8 mouse cellular contexts compared by ENCODE assay signal in the genomic region with DNA sequence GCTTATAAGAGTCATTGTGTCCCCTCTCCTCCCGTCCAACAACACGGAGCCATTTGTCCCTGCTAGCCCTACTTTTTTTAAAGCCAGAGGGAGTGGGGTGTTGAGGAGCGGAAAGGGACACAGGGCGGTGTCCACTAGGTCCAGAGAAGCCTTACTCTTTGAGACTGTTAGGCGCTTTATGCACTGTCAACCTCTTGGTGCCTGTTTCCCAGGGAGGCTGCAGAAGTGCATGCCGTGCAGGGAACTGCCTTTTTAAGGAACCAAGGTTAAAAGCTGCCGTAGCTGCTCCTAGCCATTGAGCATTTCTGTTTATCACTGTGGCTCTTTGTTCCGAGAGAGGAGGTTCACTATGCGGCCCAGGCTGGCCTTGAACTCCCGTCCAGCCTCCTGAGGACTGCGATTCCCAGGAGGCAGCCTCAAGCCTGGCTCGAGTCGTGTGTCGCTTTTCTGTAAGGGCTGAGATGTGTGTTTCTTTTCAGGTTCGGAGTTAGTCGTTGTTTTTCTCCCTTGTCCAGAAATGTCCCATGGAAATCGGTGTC. TPM values are rescaled to one million over a fixed set of nuclear protein-coding genes. Genes with fewer than 3 reads are reported as not detected.
DNase-seq lines count a peak whose midpoint lies in the region; ATAC-seq and TF ChIP-seq lines count a peak whose summit lies in the region.

No protein-coding gene starts in this region.

- H3K36me3 ChIP-seq in E14TG2a.4 (ENCODE audit: insufficient read depth, low read length) = peaks cover 48% of the 10 kb centered on the region
- 0 out of 2 replicates have a peak, but pooled peaks cover 4% of the 10 kb centered on the region for H3K36me3 ChIP-seq in forebrain, embryonic 16.5 days (ENCODE audit: control insufficient read depth, insufficient read depth)
- H3K36me3 ChIP-seq in liver, embryonic 16.5 days (ENCODE audit: control insufficient read depth, insufficient read depth) = no peaks in the 10 kb centered on the region; the same call in 1 of the 2 replicates

- ATAC-seq in forebrain, embryonic 16.5 days = no peak
- no peak for ATAC-seq in liver, embryonic 16.5 days (ENCODE audit: low read depth)

- H3K4me2 ChIP-seq in forebrain, embryonic 16.5 days (ENCODE audit: low read length) = peak overlapping the region; percentile 79
- peak overlapping the region; percentile 88 for H3K4me2 ChIP-seq in liver, embryonic 16.5 days (ENCODE audit: low read depth, low read length)

- TF ChIP-seq POLR2A in cerebellum, adult 2 months (IDR thresholded peaks at IDR 0.05; ENCODE audit: borderline replicate concordance, insufficient read depth, low read length) = no peak

- H3K9ac ChIP-seq in forebrain, embryonic 16.5 days (replicated peaks; ENCODE audit: low read depth, low read length) = peak overlapping the region; percentile 100
- H3K9ac ChIP-seq in liver, embryonic 16.5 days (ENCODE audit: low read depth, low read length) = 0 out of 2 replicates have a peak overlapping the region, but pooled peaks have one; percentile 6

- no peaks in the 10 kb centered on the region for H3K27me3 ChIP-seq in cerebellum, adult 2 months (ENCODE audit: control insufficient read depth, insufficient read depth, low read length)
- H3K27me3 ChIP-seq in E14TG2a.4 (ENCODE audit: insufficient read depth, low read length) = peaks cover 2% of the 10 kb centered on the region
- no peaks in the 10 kb centered on the region for H3K27me3 ChIP-seq in forebrain, embryonic 16.5 days (replicated peaks; ENCODE audit: control insufficient read depth, insufficient read depth, low read length)
- no peaks in the 10 kb centered on the region for H3K27me3 ChIP-seq in liver, embryonic 16.5 days (ENCODE audit: control insufficient read depth, insufficient read depth, low read depth, low read length)

- no peak for TF ChIP-seq CTCF in cerebellum, adult 2 months (IDR thresholded peaks at IDR 0.05; ENCODE audit: borderline replicate concordance, insufficient read depth, low read depth, low read length)
- TF ChIP-seq CTCF in E14TG2a.4 (conservative IDR thresholded peaks at IDR 0.05; ENCODE audit: low read length) = no peak

- H3K4me3 ChIP-seq in cerebellum, adult 2 months (replicated peaks; ENCODE audit: insufficient read depth, low read depth, low read length) = peak overlapping the region; percentile 88
- H3K4me3 ChIP-seq in E14TG2a.4 (replicated peaks; ENCODE audit: low read length) = peak overlapping the region; percentile 97
- H3K4me3 ChIP-seq in forebrain, embryonic 16.5 days (replicated peaks; ENCODE audit: low read length) = peak overlapping the region; percentile 99
- H3K4me3 ChIP-seq in liver, embryonic 16.5 days (ENCODE audit: low read depth, low read length) = peak overlapping the region; percentile 79

- 21% methylated on average over 17 of the region's 17 CpGs for WGBS in cerebellum, adult 2 months
- WGBS in forebrain, embryonic 16.5 days = 37% methylated on average over 17 of the region's 17 CpGs
- WGBS in liver, embryonic 16.5 days (ENCODE audit: insufficient replicate concordance) = 55% methylated on average over 17 of the region's 17 CpGs

- DNase-seq in cerebellum, adult 2 months = no peak
- DNase-seq in cerebellum, adult 11-12 months = no peak
- no peak for DNase-seq in retina, postnatal 1 day
- no peak for DNase-seq in layer of hippocampus, adult 8-10 months (ENCODE audit: low spot score in 2 of 2)
- no peak for DNase-seq in layer of hippocampus, adult 18-20 months (ENCODE audit: low spot score in 2 of 2)

- H3K27ac ChIP-seq in cerebellum, adult 2 months (ENCODE audit: insufficient read depth, low read length) = no peak overlapping the region
- H3K27ac ChIP-seq in forebrain, embryonic 16.5 days (ENCODE audit: low read length) = peak overlapping the region; percentile 89; the same call in 1 of the 2 replicates
- H3K27ac ChIP-seq in liver, embryonic 16.5 days (ENCODE audit: low read length) = peak overlapping the region; percentile 35; the same call in 1 of the 2 replicates

- H3K4me1 ChIP-seq in cerebellum, adult 2 months (ENCODE audit: control insufficient read depth, insufficient read depth, low read length) = peaks cover 6% of the 10 kb centered on the region; the same call in 1 of the 2 replicates
- peaks cover 36% of the 10 kb centered on the region for H3K4me1 ChIP-seq in E14TG2a.4 (replicated peaks; ENCODE audit: low read depth, low read length)
- H3K4me1 ChIP-seq in forebrain, embryonic 16.5 days (replicated peaks; ENCODE audit: control insufficient read depth, insufficient read depth, low read length) = peaks cover 26% of the 10 kb centered on the region
- peaks cover 7% of the 10 kb centered on the region for H3K4me1 ChIP-seq in liver, embryonic 16.5 days (ENCODE audit: control insufficient read depth, low read depth, low read length)

- no peaks in the 10 kb centered on the region for H3K9me3 ChIP-seq in E14TG2a.4 (ENCODE audit: low read length)
- no peaks in the 10 kb centered on the region for H3K9me3 ChIP-seq in forebrain, embryonic 16.5 days (ENCODE audit: control insufficient read depth, low read length)
- no peaks in the 10 kb centered on the region for H3K9me3 ChIP-seq in liver, embryonic 16.5 days (replicated peaks; ENCODE audit: control insufficient read depth, low read length)

RNA-seq across cellular contexts. Expression of gene Fbxo21, which starts 1.7 kb away (rescaled TPM):
- polyA plus RNA-seq in cerebellum, adult 2 months (2012; rRNA removed) = 114 and 124 TPM in 2 replicates
- 203 and 214 TPM in 2 replicates for polyA plus RNA-seq in forebrain, embryonic 16.5 days (2015; fragmentation: Nextera tagmentation; extraction: Ambion mirVana)
- polyA plus RNA-seq in liver, embryonic 16.5 days (2015; fragmentation: Nextera tagmentation; extraction: Ambion mirVana) = 16.5 and 18.2 TPM in 2 replicates
- total RNA-seq in layer of hippocampus, adult 8-10 months (2022) = 100 to 1,000 TPM; 125 to 146 (median 137) TPM
- 100 to 1,000 TPM; 160 to 163 TPM for total RNA-seq in layer of hippocampus, adult 18-20 months (2021)

RNA-seq across cellular contexts. Expression of gene Tesc, which starts 49.3 kb away (rescaled TPM):
- polyA plus RNA-seq in cerebellum, adult 2 months (2012; rRNA removed) = 95.4 and 102 TPM in 2 replicates
- 7.7 and 10.3 TPM in 2 replicates for polyA plus RNA-seq in forebrain, embryonic 16.5 days (2015; fragmentation: Nextera tagmentation; extraction: Ambion mirVana)
- 1.3 and 1.9 TPM in 2 replicates for polyA plus RNA-seq in liver, embryonic 16.5 days (2015; fragmentation: Nextera tagmentation; extraction: Ambion mirVana)
- 10 to 100 TPM; 63.1 to 86.1 (median 73.9) TPM for total RNA-seq in layer of hippocampus, adult 8-10 months (2022)
- total RNA-seq in layer of hippocampus, adult 18-20 months (2021) = 10 to 100 TPM; 92.6 to 94.2 TPM
